Mouse (Mus musculus) forebrain, embryonic 11.5 days (tissue): ENCODE measurements around the gene En2. TPM values are rescaled to one million over a fixed set of nuclear protein-coding genes. Genes with fewer than 3 reads are reported as not detected.

Experiments used
- ATAC-seq: fragments of 200-750 bp; cut with Nextera tagmentation; replicated peaks from 2 replicates; pipeline ENCODE4 v1.8.0; 2017; ENCODE audit warnings: moderate TSS enrichment; ENCODE audit not compliant: low FRiP score
- DNase-seq: peaks from one replicate; pipeline ENCODE4 v3.0.0-alpha.2; 2017; ENCODE audit warnings: low spot score
- H3K27ac ChIP-seq: fragments of 300-500 bp; sonication (generic); 2 replicates; pipeline ENCODE4 v1.5.1; 2014; ENCODE audit warnings: low read depth, low read length
- H3K27me3 ChIP-seq: fragments of 300-500 bp; sonication (generic); 2 replicates; pipeline ENCODE4 v1.6.1; 2014; ENCODE audit warnings: mild to moderate bottlenecking, low read length, mixed read lengths; ENCODE audit not compliant: control insufficient read depth, insufficient read depth
- H3K36me3 ChIP-seq: fragments of 300-500 bp; sonication (generic); 2 replicates; pipeline ENCODE4 v1.6.1; 2014; ENCODE audit warnings: mild to moderate bottlenecking, low read length, moderate library complexity, mixed read lengths; ENCODE audit not compliant: control insufficient read depth, insufficient read depth
- H3K4me1 ChIP-seq: fragments of 300-500 bp; sonication (generic); replicated peaks from 2 replicates; pipeline ENCODE4 v1.6.1; 2014; ENCODE audit warnings: low read length, mixed read lengths; ENCODE audit not compliant: control insufficient read depth, insufficient read depth
- H3K4me2 ChIP-seq: fragments of 300-500 bp; sonication (generic); 2 replicates; pipeline ENCODE4 v1.6.1; 2014; ENCODE audit warnings: low read depth, mild to moderate bottlenecking, low read length, moderate library complexity, mixed read lengths; ENCODE audit not compliant: severe bottlenecking
- H3K4me3 ChIP-seq: fragments of 300-500 bp; sonication (generic); 2 replicates; pipeline ENCODE4 v1.5.1; 2014; ENCODE audit warnings: low read depth, low read length
- H3K9ac ChIP-seq: fragments of 300-500 bp; sonication (generic); 2 replicates; pipeline ENCODE4 v1.6.1; 2014; ENCODE audit warnings: low read length
- H3K9me3 ChIP-seq: fragments of 300-500 bp; sonication (generic); 2 replicates; pipeline ENCODE4 v1.6.1; 2016; ENCODE audit warnings: low read length, mixed read lengths; ENCODE audit not compliant: control insufficient read depth
- WGBS: fragments of 180-500 bp; shearing (Covaris S2); extraction: QIAGEN DNeasy Blood & Tissue Kit; methylation state at CpG from one replicate; pipeline ENCODE4 v1.1.7; 2014; 5-methylcytosine and 5-hydroxymethylcytosine counted together
- polyA plus RNA-seq: library from polyadenylated mRNA; unstranded; fragments of >200 nt; fragmentation: Nextera tagmentation; extraction: Ambion mirVana; gene quantifications from 2 replicates; pipeline ENCODE4 v1.2.1, GENCODE M21; 2014

Gene En2
- polyA plus RNA-seq, 1 experiment from 2014 or later: not detected

GRCm38 (mm10) chr5:28206448-28206847, 41.0 kb downstream of the En2 start:
- Histone ChIP-seq H3K4me2 (no peak overlapping the region), H3K27me3 (peaks cover 79% of the 10 kb centered on the region), H3K4me1 (peaks cover 7% of the 10 kb centered on the region; the same call in 1 of the 2 replicates), H3K36me3 (no peaks in the 10 kb centered on the region), H3K27ac (no peak overlapping the region), H3K9me3 (no peaks in the 10 kb centered on the region), H3K4me3 (no peak overlapping the region), H3K9ac (no peak overlapping the region)
- DNase-seq (peak; percentile 16), ATAC-seq (no peak)
- 64% methylated on average over 4 of the region's 4 CpGs for WGBS

GRCm38 (mm10) chr5:28207043-28207442, 41.5 kb downstream of the En2 start:
- peaks cover 82% of the 10 kb centered on the region for H3K27me3 ChIP-seq
- no peaks in the 10 kb centered on the region for H3K36me3 ChIP-seq
- ATAC-seq: no peak
- no peak overlapping the region for H3K4me2 ChIP-seq
- 61% methylated on average over 4 of the region's 4 CpGs for whole genome bisulfite sequencing
- H3K27ac ChIP-seq: no peak overlapping the region
- DNase-seq: peak; percentile 32
- H3K4me3 ChIP-seq: no peak overlapping the region
- no peak overlapping the region for H3K9ac ChIP-seq
- peaks cover 13% of the 10 kb centered on the region; the same call in 1 of the 2 replicates for H3K4me1 ChIP-seq
- H3K9me3 ChIP-seq: no peaks in the 10 kb centered on the region

GRCm38 (mm10) chr5:28208726-28209520, 43.4 kb downstream of the En2 start:
- peak overlapping the region; percentile 33; the same call in 1 of the 2 replicates for H3K4me3 ChIP-seq
- ATAC-seq (no peak), DNase-seq (peak; percentile 50)
- H3K27ac ChIP-seq: no peak overlapping the region
- H3K4me1 ChIP-seq: peaks cover 15% of the 10 kb centered on the region; the same call in 1 of the 2 replicates
- H3K27me3 ChIP-seq: peaks cover 81% of the 10 kb centered on the region
- no peaks in the 10 kb centered on the region for H3K9me3 ChIP-seq
- H3K4me2 ChIP-seq: peak overlapping the region; percentile 64; the same call in 1 of the 2 replicates
- H3K9ac ChIP-seq: no peak overlapping the region
- WGBS: 13% methylated on average over 20 of the region's 20 CpGs
- H3K36me3 ChIP-seq: no peaks in the 10 kb centered on the region

GRCm38 (mm10) chr5:28209549-28210431, 44.3 kb downstream of the En2 start:
- Histone ChIP-seq H3K4me1 (peaks cover 15% of the 10 kb centered on the region; the same call in 1 of the 2 replicates), H3K9me3 (no peaks in the 10 kb centered on the region), H3K27me3 (peaks cover 80% of the 10 kb centered on the region), H3K9ac (peak overlapping the region; percentile 2; the same call in 1 of the 2 replicates), H3K4me2 (peak overlapping the region; percentile 64), H3K36me3 (no peaks in the 10 kb centered on the region), H3K27ac (no peak overlapping the region), H3K4me3 (peak overlapping the region; percentile 33)
- ATAC-seq (peak; percentile 83), DNase-seq (peak; percentile 76)
- 1% methylated on average over 80 of the region's 80 CpGs for WGBS

GRCm38 (mm10) chr5:28210591-28211550, 45.4 kb downstream of the En2 start:
- H3K4me3 ChIP-seq: 0 out of 2 replicates have a peak overlapping the region, but pooled peaks have one; percentile 5
- ATAC-seq (0 out of 2 replicates have a peak, but pooled peaks have one; percentile 37), DNase-seq (peak; percentile 50)
- under 1% methylated on average over 29 of the region's 29 CpGs for WGBS
- H3K4me1 ChIP-seq: peaks cover 15% of the 10 kb centered on the region; the same call in 1 of the 2 replicates
- no peaks in the 10 kb centered on the region for H3K36me3 ChIP-seq
- no peaks in the 10 kb centered on the region for H3K9me3 ChIP-seq
- peak overlapping the region; percentile 64; the same call in 1 of the 2 replicates for H3K4me2 ChIP-seq
- H3K27ac ChIP-seq: no peak overlapping the region
- no peak overlapping the region for H3K9ac ChIP-seq
- H3K27me3 ChIP-seq: peaks cover 72% of the 10 kb centered on the region

- Histone ChIP-seq H3K27me3 (peaks cover 64% of the 10 kb centered on the region), H3K4me1 (peaks cover 15% of the 10 kb centered on the region; the same call in 1 of the 2 replicates), H3K9ac (no peak overlapping the region), H3K36me3 (no peaks in the 10 kb centered on the region), H3K9me3 (no peaks in the 10 kb centered on the region), H3K4me2 (peak overlapping the region; percentile 32), H3K4me3 (peak overlapping the region; percentile 5; the same call in 1 of the 2 replicates), H3K27ac (no peak overlapping the region)
- DNase-seq (peak; percentile 53), ATAC-seq (peak; percentile 57; the same call in 1 of the 2 replicates)
- WGBS: under 1% methylated on average over 15 of the region's 15 CpGs
Observed at GRCm38 (mm10) chr5:28211651-28212310, 46.3 kb downstream of the En2 start.

GRCm38 (mm10) chr5:28213441-28213840, 47.9 kb downstream of the En2 start:
- H3K4me3 ChIP-seq: no peak overlapping the region
- peaks cover 50% of the 10 kb centered on the region for H3K27me3 ChIP-seq
- DNase-seq: peak; percentile 19
- no peak overlapping the region for H3K27ac ChIP-seq
- H3K4me2 ChIP-seq: no peak overlapping the region
- 61% methylated on average over 2 of the region's 2 CpGs for WGBS
- ATAC-seq: no peak
- peaks cover 15% of the 10 kb centered on the region; the same call in 1 of the 2 replicates for H3K4me1 ChIP-seq
- no peaks in the 10 kb centered on the region for H3K36me3 ChIP-seq
- H3K9ac ChIP-seq: no peak overlapping the region
- H3K9me3 ChIP-seq: no peaks in the 10 kb centered on the region
